Mouse (Mus musculus): ENCODE measurements around the gene Col5a3.

Gene Col5a3

GRCm38 (mm10) chr9:20747682-20748081, 67.2 kb downstream of the Col5a3 start:
- no peak for DNase-seq (ENCODE audit: low spot score)

- no peak for DNase-seq (ENCODE audit: low spot score)
Observed at GRCm38 (mm10) chr9:20746017-20746660, 68.7 kb downstream of the Col5a3 start, which contains the start of gene Olfm2. TSS of gene Olfm2 (minus strand) at chr9:20746349.

- no peak for DNase-seq (ENCODE audit: low spot score)
Observed at GRCm38 (mm10) chr9:20745129-20745966, 69.5 kb downstream of the Col5a3 start.

- DNase-seq (ENCODE audit: low spot score), result no peak
Observed at GRCm38 (mm10) chr9:20743946-20744738, 70.7 kb downstream of the Col5a3 start.

- peak; percentile 85 for DNase-seq (ENCODE audit: low spot score)
Observed at GRCm38 (mm10) chr9:20740407-20740806, 74.5 kb downstream of the Col5a3 start.

GRCm38 (mm10) chr9:20738251-20738999, 76.4 kb downstream of the Col5a3 start:
- DNase-seq (ENCODE audit: low spot score), result no peak

- no peak for DNase-seq (ENCODE audit: low spot score)
Observed at GRCm38 (mm10) chr9:20737227-20737626, 77.6 kb downstream of the Col5a3 start.

GRCm38 (mm10) chr9:20734692-20735091, 80.2 kb downstream of the Col5a3 start:
- no peak for DNase-seq (ENCODE audit: low spot score)

- no peak for DNase-seq (ENCODE audit: low spot score)
Observed at GRCm38 (mm10) chr9:20731797-20732196, 83.1 kb downstream of the Col5a3 start.

- DNase-seq (ENCODE audit: low spot score), result no peak
Observed at GRCm38 (mm10) chr9:20729451-20729850, 85.4 kb downstream of the Col5a3 start.

- no peak for DNase-seq (ENCODE audit: low spot score)
Observed at GRCm38 (mm10) chr9:20727601-20728113, 87.2 kb downstream of the Col5a3 start.

- no peak for DNase-seq (ENCODE audit: low spot score)
Observed at GRCm38 (mm10) chr9:20726859-20727600, 87.8 kb downstream of the Col5a3 start.

GRCm38 (mm10) chr9:20726134-20726858, 88.6 kb downstream of the Col5a3 start:
- no peak for DNase-seq (ENCODE audit: low spot score)

- DNase-seq (ENCODE audit: low spot score), result no peak
Observed at GRCm38 (mm10) chr9:20721582-20721981, 93.3 kb downstream of the Col5a3 start.
